Mouse (Mus musculus) liver, embryonic 16.5 days (tissue): ENCODE measurements around the gene Olfr545. TPM values are rescaled to one million over a fixed set of nuclear protein-coding genes. Genes with fewer than 3 reads are reported as not detected.
"Not testable (repeated sequence)": the region's sequence is repeated elsewhere in the genome, so short reads cannot be mapped to it uniquely, and the experiment has no call there.

Source experiments
- ATAC-seq: fragments of 200-750 bp; cut with Nextera tagmentation; 2 replicates; pipeline ENCODE4 v1.8.0; 2017; ENCODE audit warnings: low read depth, mild to moderate bottlenecking, moderate number of reproducible peaks, moderate library complexity
- H3K27ac ChIP-seq: fragments of 300-500 bp; sonication (generic); 2 replicates; pipeline ENCODE4 v1.5.1; 2014; ENCODE audit warnings: mild to moderate bottlenecking, low read length
- H3K27me3 ChIP-seq: fragments of 300-500 bp; sonication (generic); 2 replicates; pipeline ENCODE4 v1.6.1; 2014; ENCODE audit warnings: low read depth, low read length, mixed read lengths; ENCODE audit not compliant: control insufficient read depth, insufficient read depth
- H3K36me3 ChIP-seq: fragments of 300-500 bp; sonication (generic); 2 replicates; pipeline ENCODE4 v1.6.1; 2014; ENCODE audit warnings: mild to moderate bottlenecking; ENCODE audit not compliant: control insufficient read depth, insufficient read depth
- H3K4me1 ChIP-seq: fragments of 300-500 bp; sonication (generic); 2 replicates; pipeline ENCODE4 v1.6.1; 2014; ENCODE audit warnings: low read depth, low read length, mixed read lengths; ENCODE audit not compliant: control insufficient read depth
- H3K4me2 ChIP-seq: fragments of 300-500 bp; sonication (generic); 2 replicates; pipeline ENCODE4 v1.6.1; 2014; ENCODE audit warnings: low read depth, low read length, mixed read lengths
- H3K4me3 ChIP-seq: fragments of 300-500 bp; sonication (generic); 2 replicates; pipeline ENCODE4 v1.5.1; 2014; ENCODE audit warnings: low read depth, mild to moderate bottlenecking, low read length
- H3K9ac ChIP-seq: fragments of 300-500 bp; sonication (generic); 2 replicates; pipeline ENCODE4 v1.6.1; 2014; ENCODE audit warnings: low read depth, low read length
- H3K9me3 ChIP-seq: fragments of 300-500 bp; sonication (generic); replicated peaks from 2 replicates; pipeline ENCODE4 v1.6.1; 2016; ENCODE audit warnings: low read length; ENCODE audit not compliant: control insufficient read depth
- WGBS: fragments of 180-500 bp; shearing (Covaris S2); extraction: QIAGEN DNeasy Blood & Tissue Kit; methylation state at CpG from one replicate; pipeline ENCODE4 v1.1.7; 2014; ENCODE audit not compliant: insufficient replicate concordance; 5-methylcytosine and 5-hydroxymethylcytosine counted together
- polyA plus RNA-seq: library from polyadenylated mRNA; unstranded; fragments of >200 nt; fragmentation: Nextera tagmentation; extraction: Ambion mirVana; gene quantifications from 2 replicates; pipeline ENCODE4 v1.2.1, GENCODE M21; 2015

Olfr545 gene
- polyA plus RNA-seq, 1 experiment from 2014 or later = not detected

GRCm38 (mm10) chr7:102484766-102485165 lies 14.6 kb downstream of the Olfr545 start:
- not testable (repeated sequence) for H3K4me3 ChIP-seq, H3K27ac ChIP-seq, H3K36me3 ChIP-seq, ATAC-seq, H3K9me3 ChIP-seq, H3K9ac ChIP-seq, H3K4me2 ChIP-seq, H3K27me3 ChIP-seq
- 56% methylated on average over 8 of the region's 8 CpGs for WGBS
- peaks cover 11% of the 10 kb centered on the region for H3K4me1 ChIP-seq

GRCm38 (mm10) chr7:102483665-102484064 lies 15.7 kb downstream of the Olfr545 start:
- no peak for ATAC-seq
- no peaks in the 10 kb centered on the region for H3K36me3 ChIP-seq
- H3K4me2 ChIP-seq = no peak overlapping the region
- 59% methylated on average over 2 of the region's 2 CpGs for WGBS
- H3K9ac ChIP-seq = no peak overlapping the region
- H3K4me1 ChIP-seq = peaks cover 11% of the 10 kb centered on the region
- H3K27me3 ChIP-seq = no peaks in the 10 kb centered on the region
- no peaks in the 10 kb centered on the region for H3K9me3 ChIP-seq
- no peak overlapping the region for H3K4me3 ChIP-seq
- H3K27ac ChIP-seq = no peak overlapping the region

GRCm38 (mm10) chr7:102481579-102481978 lies 17.8 kb downstream of the Olfr545 start, which contains the start of gene Olfr543:
TSS of gene Olfr543 (minus strand) at chr7:102481679.
- H3K36me3 ChIP-seq = no peaks in the 10 kb centered on the region
- H3K27me3 ChIP-seq = no peaks in the 10 kb centered on the region
- no peak for ATAC-seq
- peaks cover 11% of the 10 kb centered on the region for H3K4me1 ChIP-seq
- no peak within 1 kb of the TSS for H3K27ac ChIP-seq
- WGBS = 84% methylated on average over 4 of the region's 4 CpGs
- no peak within 1 kb of the TSS for H3K9ac ChIP-seq
- no peak within 1 kb of the TSS for H3K4me2 ChIP-seq
- H3K9me3 ChIP-seq = no peaks in the 10 kb centered on the region
- H3K4me3 ChIP-seq = no peak within 1 kb of the TSS

GRCm38 (mm10) chr7:102480821-102481220 lies 18.6 kb downstream of the Olfr545 start:
- H3K36me3 ChIP-seq = no peaks in the 10 kb centered on the region
- H3K27me3 ChIP-seq = no peaks in the 10 kb centered on the region
- no peaks in the 10 kb centered on the region for H3K9me3 ChIP-seq
- H3K9ac ChIP-seq = no peak overlapping the region
- 57% methylated on average over 4 of the region's 4 CpGs for WGBS
- H3K4me2 ChIP-seq = no peak overlapping the region
- no peak overlapping the region for H3K27ac ChIP-seq
- H3K4me1 ChIP-seq = peaks cover 3% of the 10 kb centered on the region; the same call in 1 of the 2 replicates
- ATAC-seq = no peak
- H3K4me3 ChIP-seq = no peak overlapping the region

DNA sequence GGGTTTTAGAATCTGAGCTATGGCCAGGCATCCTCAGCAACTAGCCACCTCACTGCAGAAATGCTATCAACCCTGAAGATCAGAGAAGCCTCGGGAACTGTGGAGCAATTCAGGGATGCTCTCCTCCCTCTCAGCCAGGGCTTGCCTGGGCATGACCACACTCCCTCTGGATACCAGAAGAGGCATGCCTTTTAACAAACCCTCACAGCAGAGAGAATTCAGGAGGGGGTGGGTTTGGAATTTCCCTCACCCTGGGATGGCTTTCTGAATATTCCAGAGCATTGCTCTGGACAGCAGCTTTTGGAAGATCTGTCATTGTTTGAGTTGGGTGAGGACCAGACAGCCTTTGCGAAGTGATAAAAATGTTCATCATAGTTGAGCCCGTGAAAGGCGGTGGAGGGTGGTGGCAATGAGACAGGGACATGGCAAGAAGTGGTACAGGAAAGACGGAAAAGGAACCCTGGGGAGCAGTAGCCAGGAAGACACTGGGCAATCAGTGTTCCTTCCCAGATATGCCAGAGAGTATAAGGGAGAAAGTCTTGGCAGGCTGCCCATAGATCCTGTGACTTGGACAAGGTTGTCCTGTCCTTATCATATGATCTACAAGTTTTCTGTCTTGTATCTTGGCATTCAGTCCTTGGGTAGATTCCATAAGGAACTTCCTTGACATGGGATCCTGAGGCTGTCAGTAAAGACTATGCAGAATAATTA lies 19.9 kb downstream of the Olfr545 start:
- no peak overlapping the region for H3K27ac ChIP-seq
- no peak overlapping the region for H3K4me3 ChIP-seq
- H3K27me3 ChIP-seq = no peaks in the 10 kb centered on the region
- no peaks in the 10 kb centered on the region for H3K4me1 ChIP-seq
- no peak for ATAC-seq
- no peak overlapping the region for H3K4me2 ChIP-seq
- H3K9ac ChIP-seq = no peak overlapping the region
- no peaks in the 10 kb centered on the region for H3K9me3 ChIP-seq
- H3K36me3 ChIP-seq = no peaks in the 10 kb centered on the region
- 68% methylated on average over 5 of the region's 5 CpGs for WGBS

GRCm38 (mm10) chr7:102478926-102479325 lies 20.4 kb downstream of the Olfr545 start:
- no peaks in the 10 kb centered on the region for H3K9me3 ChIP-seq
- no peak overlapping the region for H3K4me2 ChIP-seq
- 75% methylated on average over 3 of the region's 3 CpGs for WGBS
- no peaks in the 10 kb centered on the region for H3K27me3 ChIP-seq
- H3K36me3 ChIP-seq = no peaks in the 10 kb centered on the region
- no peak overlapping the region for H3K27ac ChIP-seq
- ATAC-seq = no peak
- H3K4me3 ChIP-seq = no peak overlapping the region
- no peak overlapping the region for H3K9ac ChIP-seq
- no peaks in the 10 kb centered on the region for H3K4me1 ChIP-seq

DNA sequence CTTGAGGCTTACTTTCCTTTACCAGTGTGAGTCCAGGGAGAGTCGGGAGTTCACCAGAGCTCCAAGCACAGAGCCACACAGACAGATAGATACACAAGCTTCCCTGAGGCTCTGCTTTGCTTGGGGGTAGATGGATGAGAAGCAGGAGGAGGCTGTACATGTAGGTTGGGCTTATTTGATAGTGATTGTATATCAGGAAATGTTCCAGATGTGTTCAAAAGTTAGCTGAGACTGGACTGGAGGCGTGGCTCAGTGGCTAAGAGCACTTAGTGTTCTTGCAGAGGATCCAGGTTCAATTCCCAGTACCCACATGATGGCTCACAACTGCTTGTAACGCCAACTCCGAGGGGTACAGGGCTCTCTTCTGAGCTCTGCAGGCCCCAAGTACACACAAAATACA lies 20.9 kb downstream of the Olfr545 start:
- H3K4me1 ChIP-seq = no peaks in the 10 kb centered on the region
- WGBS = 73% methylated on average over 4 of the region's 4 CpGs
- no peak for ATAC-seq
- H3K36me3 ChIP-seq = no peaks in the 10 kb centered on the region
- no peak overlapping the region for H3K9ac ChIP-seq
- H3K27ac ChIP-seq = no peak overlapping the region
- H3K27me3 ChIP-seq = no peaks in the 10 kb centered on the region
- H3K9me3 ChIP-seq = no peaks in the 10 kb centered on the region
- no peak overlapping the region for H3K4me3 ChIP-seq
- no peak overlapping the region for H3K4me2 ChIP-seq

DNA sequence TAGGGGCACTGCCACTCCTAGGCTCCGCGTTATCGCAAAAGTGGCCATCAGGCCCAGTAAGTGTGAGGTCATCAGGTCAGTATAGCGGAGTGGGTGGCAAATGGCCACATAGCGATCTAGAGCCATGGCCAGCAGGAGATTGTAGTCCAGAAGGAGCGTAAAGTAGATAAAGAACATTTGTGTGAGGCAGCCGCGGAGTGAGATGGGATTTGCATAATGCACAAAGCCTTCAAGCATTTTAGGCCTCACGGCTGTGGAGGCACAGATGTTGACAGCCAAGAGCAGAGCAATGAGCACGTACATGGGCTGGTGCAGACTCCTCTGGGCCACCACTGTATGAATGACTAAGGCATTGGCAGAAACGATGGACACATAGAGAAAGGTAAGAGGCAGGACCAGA lies 22.0 kb downstream of the Olfr545 start:
- H3K4me2 ChIP-seq = no peak overlapping the region
- no peak overlapping the region for H3K4me3 ChIP-seq
- H3K9me3 ChIP-seq = no peaks in the 10 kb centered on the region
- H3K27me3 ChIP-seq = no peaks in the 10 kb centered on the region
- 84% methylated on average over 11 of the region's 11 CpGs for WGBS
- no peak for ATAC-seq
- no peaks in the 10 kb centered on the region for H3K4me1 ChIP-seq
- H3K36me3 ChIP-seq = no peaks in the 10 kb centered on the region
- no peak overlapping the region for H3K27ac ChIP-seq
- H3K9ac ChIP-seq = no peak overlapping the region

DNA sequence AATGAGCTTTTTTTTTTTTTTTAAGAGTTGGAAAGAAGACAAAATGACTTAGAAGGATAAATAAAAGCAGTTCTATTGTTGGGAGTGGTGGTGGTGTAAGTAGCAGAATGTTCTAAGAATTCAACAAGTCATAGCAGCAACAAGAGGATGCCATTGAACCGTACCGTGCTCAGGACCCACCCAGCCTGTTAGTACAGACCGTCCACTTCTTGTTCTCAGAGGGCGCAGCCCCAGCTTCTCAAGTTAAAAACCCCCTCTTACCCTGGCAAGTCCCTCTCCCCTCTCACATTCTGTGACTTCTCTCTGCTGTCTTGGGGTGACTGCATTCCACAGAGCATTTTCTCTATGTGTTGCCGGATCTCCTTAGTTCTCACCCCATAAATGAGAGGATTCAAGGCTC lies 22.8 kb downstream of the Olfr545 start:
- 85% methylated on average over 5 of the region's 5 CpGs for WGBS
- no peaks in the 10 kb centered on the region for H3K4me1 ChIP-seq
- no peak overlapping the region for H3K27ac ChIP-seq
- H3K9me3 ChIP-seq = no peaks in the 10 kb centered on the region
- no peaks in the 10 kb centered on the region for H3K36me3 ChIP-seq
- H3K4me3 ChIP-seq = no peak overlapping the region
- H3K4me2 ChIP-seq = no peak overlapping the region
- no peaks in the 10 kb centered on the region for H3K27me3 ChIP-seq
- H3K9ac ChIP-seq = no peak overlapping the region
- no peak for ATAC-seq
